Mouse (Mus musculus): ENCODE measurements around the gene Grip2. TPM values are rescaled to one million over a fixed set of nuclear protein-coding genes. Genes with fewer than 3 reads are reported as not detected.

Grip2 gene
- polyA plus RNA-seq, 1 experiment = 20.0 TPM

DNA sequence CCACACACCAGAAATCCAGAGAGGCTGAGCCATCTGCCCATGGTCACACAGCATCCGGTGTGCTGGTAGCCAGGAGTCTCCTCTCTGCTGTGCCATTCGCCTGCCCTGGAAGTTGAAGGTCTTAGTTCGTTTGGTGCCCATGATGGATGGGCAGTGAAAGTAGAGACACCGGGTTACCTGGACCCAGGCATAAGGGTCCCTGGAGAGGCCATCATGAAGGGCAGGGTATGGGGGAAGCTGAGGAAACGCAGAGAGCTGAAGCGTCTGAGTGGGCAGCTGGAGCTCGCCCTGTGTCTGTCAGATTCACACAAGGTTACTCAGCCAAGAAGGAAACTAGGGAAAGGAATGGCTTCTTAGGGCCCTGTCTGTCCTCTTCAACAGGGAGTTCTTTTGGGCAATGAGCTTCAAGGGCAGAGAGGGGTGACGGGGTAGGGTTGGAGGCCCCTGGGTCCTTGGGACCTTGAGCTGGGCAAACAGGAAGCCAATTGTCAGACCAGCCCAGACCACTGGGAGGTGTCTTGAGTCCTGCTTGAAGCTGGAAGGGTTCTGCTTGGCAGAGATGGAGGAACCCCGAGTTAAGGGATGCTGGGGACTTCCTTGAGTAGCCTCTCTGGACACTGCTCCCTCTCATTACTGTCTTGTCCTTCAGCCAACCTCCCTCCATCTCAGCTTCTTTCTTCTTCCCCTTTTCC is 64.9 kb downstream of the Grip2 start:
- Histone ChIP-seq H3K27ac (ENCODE audit: insufficient read depth, low read length) (no peak overlapping the region), H3K4me3 (ENCODE audit: insufficient read depth, low read length) (no peak overlapping the region), H3K4me1 (ENCODE audit: control insufficient read depth, insufficient read depth, low read length) (peaks cover 9% of the 10 kb centered on the region)
- TF ChIP-seq CTCF (IDR thresholded peaks at IDR 0.05; ENCODE audit: extremely low read depth, insufficient read depth, low read length) = peak; percentile 45
- no peak for TF ChIP-seq POLR2A (IDR thresholded peaks at IDR 0.05; ENCODE audit: extremely low read depth, insufficient read depth, low read length)

DNA sequence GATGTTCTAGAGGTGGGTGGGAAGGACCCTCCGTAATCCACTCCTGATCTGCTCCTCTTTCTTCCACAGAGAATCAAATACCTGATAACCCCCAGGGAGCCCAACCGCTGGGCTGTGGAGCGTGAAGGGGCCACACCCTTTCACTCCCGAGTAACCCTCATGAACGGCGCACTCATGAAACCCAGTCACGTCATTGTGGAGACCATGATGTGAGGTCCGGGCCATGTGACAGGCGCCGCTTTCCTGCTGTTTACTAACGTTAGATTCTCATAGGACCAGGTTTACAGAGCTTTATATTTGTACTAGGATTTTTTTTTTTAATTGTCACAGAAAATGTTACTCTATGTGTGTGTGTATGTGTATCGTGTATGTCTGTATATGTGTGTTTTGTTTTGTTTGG is 72.2 kb downstream of the Grip2 start:
- Histone ChIP-seq H3K4me1 (ENCODE audit: control insufficient read depth, insufficient read depth, low read length) (peaks cover 18% of the 10 kb centered on the region), H3K4me3 (ENCODE audit: insufficient read depth, low read length) (no peak overlapping the region), H3K27ac (ENCODE audit: insufficient read depth, low read length) (0 out of 2 replicates have a peak overlapping the region, but pooled peaks have one; percentile 26)
- TF ChIP-seq POLR2A (IDR thresholded peaks at IDR 0.05; ENCODE audit: extremely low read depth, insufficient read depth, low read length) = no peak
- TF ChIP-seq CTCF (IDR thresholded peaks at IDR 0.05; ENCODE audit: extremely low read depth, insufficient read depth, low read length) = no peak

DNA sequence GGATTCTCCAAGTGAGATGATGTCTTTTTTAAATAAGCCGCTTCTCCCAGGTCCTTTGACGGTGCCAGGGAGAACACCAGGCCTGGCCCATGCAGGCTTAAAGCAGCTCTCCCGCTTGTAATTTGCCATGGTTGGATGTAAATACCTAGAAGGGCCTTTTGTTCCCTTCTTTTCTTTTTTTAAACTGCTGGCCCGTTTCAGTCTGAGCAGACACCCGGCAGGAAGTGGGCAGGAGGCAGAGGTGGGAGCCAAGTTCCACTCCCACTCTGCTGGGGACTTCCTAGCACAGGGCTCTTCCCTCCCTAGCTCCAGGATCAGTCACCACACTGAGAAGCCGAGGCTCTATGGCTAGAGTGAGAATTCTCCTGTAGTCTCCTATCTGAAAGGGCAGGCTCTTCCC is 73.0 kb downstream of the Grip2 start:
- peaks cover 18% of the 10 kb centered on the region for H3K4me1 ChIP-seq (ENCODE audit: control insufficient read depth, insufficient read depth, low read length)
- H3K4me3 ChIP-seq (ENCODE audit: insufficient read depth, low read length) = no peak overlapping the region
- H3K27ac ChIP-seq (ENCODE audit: insufficient read depth, low read length) = 0 out of 2 replicates have a peak overlapping the region, but pooled peaks have one; percentile 48
- TF ChIP-seq CTCF (IDR thresholded peaks at IDR 0.05; ENCODE audit: extremely low read depth, insufficient read depth, low read length) (no peak), POLR2A (IDR thresholded peaks at IDR 0.05; ENCODE audit: extremely low read depth, insufficient read depth, low read length) (no peak)

DNA sequence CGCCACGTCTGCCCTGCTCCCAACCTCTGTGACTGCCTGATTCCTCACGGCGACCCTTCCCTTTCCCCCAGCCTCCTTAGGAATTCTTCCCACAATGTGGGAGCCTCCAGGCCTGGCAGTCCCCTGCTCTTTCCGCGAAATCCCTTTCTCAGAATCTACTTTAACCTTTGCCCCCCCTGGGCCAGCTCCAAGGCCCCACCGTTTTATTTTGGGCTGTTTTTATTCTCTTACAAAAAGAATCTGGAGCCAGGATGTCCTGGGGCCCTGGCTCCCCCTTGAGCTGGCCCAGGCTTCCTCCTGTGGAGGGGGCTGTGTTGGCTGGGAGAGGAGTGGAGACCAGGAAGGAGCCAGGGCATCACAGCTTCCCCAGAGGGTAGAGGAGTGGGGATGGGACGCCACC is 74.2 kb downstream of the Grip2 start:
- Histone ChIP-seq H3K4me1 (ENCODE audit: control insufficient read depth, insufficient read depth, low read length) (peaks cover 14% of the 10 kb centered on the region), H3K27ac (ENCODE audit: insufficient read depth, low read length) (peak overlapping the region; percentile 48; the same call in 1 of the 2 replicates), H3K4me3 (ENCODE audit: insufficient read depth, low read length) (no peak overlapping the region)
- no peak for TF ChIP-seq CTCF (IDR thresholded peaks at IDR 0.05; ENCODE audit: extremely low read depth, insufficient read depth, low read length)
- TF ChIP-seq POLR2A (IDR thresholded peaks at IDR 0.05; ENCODE audit: extremely low read depth, insufficient read depth, low read length) = no peak

DNA sequence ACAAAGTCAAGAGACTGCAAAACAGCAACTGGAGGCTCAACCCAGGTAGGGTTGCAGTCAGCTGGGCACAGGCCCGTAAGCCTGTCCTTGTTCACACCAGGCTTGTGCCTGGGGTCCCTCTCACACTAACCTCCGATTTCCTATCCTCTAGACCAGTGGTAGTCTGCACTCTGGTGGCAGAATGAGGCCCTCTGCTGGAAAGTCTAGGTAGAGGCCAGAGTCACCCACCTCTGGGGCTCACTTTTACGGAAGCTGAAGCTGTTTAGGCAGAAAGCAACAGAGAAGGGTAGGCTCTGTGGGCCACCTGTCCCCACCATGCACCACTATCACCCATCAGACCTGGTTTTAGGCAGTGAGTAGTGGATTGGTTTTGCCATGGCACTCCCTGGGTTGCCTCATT is 76.1 kb downstream of the Grip2 start:
- peaks cover 11% of the 10 kb centered on the region for H3K4me1 ChIP-seq (ENCODE audit: control insufficient read depth, insufficient read depth, low read length)
- TF ChIP-seq POLR2A (IDR thresholded peaks at IDR 0.05; ENCODE audit: extremely low read depth, insufficient read depth, low read length) = no peak
- TF ChIP-seq CTCF (IDR thresholded peaks at IDR 0.05; ENCODE audit: extremely low read depth, insufficient read depth, low read length) = peak; percentile 27; the same call in 1 of the 2 replicates
- H3K4me3 ChIP-seq (ENCODE audit: insufficient read depth, low read length) = no peak overlapping the region
- H3K27ac ChIP-seq (ENCODE audit: insufficient read depth, low read length) = no peak overlapping the region

DNA sequence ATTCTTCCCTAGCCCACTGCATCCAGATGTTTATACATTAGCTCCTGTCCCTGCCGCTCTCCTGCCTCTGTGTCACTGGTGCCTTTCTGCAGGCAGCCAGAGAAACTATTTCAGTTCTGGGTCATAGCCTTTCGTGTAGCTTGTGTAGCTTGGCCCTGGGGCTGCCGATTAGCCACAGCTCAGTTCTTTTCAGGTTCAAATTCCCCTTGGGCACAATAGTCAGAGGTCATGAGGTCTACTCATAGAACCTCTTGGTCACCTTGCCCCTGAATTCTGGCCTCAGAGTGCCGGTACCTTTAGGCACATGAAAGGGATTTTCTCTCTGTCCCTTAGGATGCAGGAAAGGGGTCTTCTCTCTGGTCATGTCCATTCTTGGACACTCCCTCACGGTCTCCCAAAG is 80.3 kb downstream of the Grip2 start:
- Histone ChIP-seq H3K4me1 (ENCODE audit: control insufficient read depth, insufficient read depth, low read length) (no peaks in the 10 kb centered on the region), H3K4me3 (ENCODE audit: insufficient read depth, low read length) (no peak overlapping the region), H3K27ac (ENCODE audit: insufficient read depth, low read length) (no peak overlapping the region)
- TF ChIP-seq POLR2A (IDR thresholded peaks at IDR 0.05; ENCODE audit: extremely low read depth, insufficient read depth, low read length) (no peak), CTCF (IDR thresholded peaks at IDR 0.05; ENCODE audit: extremely low read depth, insufficient read depth, low read length) (no peak)

DNA sequence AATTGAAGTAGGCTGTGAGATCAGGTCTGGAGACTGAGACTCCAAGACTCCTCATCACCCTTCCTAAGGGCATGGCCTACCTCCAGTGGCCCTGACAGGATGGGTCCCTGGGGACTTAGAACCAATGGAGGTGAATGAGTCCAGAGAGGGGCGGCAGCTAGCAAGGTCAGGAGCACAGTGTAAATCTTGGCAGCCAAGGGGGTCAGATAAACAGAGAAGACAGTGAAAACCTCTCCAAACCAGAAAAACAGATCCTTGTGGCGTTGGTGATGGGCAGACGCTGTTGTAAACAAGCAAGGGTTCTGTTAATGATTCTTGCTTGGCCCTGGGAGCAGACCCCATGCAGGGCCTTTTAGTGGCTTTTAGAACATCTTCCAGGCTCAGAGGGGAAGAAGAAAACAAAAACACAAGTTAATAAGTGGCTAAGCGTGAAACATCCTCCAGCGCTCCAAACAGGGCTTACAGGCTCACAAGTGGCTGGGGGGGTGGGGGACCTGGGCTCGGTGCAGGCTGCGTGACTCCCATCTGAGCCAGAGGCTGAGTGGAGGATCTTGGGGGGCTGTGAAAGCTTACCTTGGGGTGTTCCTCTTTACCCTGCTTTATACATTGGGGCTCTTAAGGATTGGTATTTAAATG is 81.0 kb downstream of the Grip2 start:
- no peaks in the 10 kb centered on the region for H3K4me1 ChIP-seq (ENCODE audit: control insufficient read depth, insufficient read depth, low read length)
- H3K4me3 ChIP-seq (ENCODE audit: insufficient read depth, low read length) = no peak overlapping the region
- no peak overlapping the region for H3K27ac ChIP-seq (ENCODE audit: insufficient read depth, low read length)
- TF ChIP-seq POLR2A (IDR thresholded peaks at IDR 0.05; ENCODE audit: extremely low read depth, insufficient read depth, low read length) (no peak), CTCF (IDR thresholded peaks at IDR 0.05; ENCODE audit: extremely low read depth, insufficient read depth, low read length) (no peak)

DNA sequence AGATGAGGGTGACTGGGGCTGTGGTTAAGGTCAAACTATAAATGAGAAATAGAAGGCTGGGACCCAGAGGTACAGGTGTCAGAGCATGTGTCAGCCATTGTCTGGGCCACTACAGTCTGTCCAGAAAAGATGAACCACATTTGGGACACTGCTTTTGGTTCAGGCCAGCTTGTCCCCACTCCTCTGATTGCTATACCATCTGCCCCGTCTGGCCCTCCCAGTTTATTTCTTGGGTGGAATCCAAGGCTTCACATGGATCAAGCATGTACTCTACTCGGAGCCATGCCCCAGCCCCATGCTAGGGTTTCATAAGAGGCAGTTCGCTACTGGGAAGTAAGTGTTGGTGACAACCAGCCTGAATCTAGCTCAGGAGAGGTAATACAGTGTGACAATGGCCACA is 81.8 kb downstream of the Grip2 start:
- Histone ChIP-seq H3K4me3 (ENCODE audit: insufficient read depth, low read length) (no peak overlapping the region), H3K4me1 (ENCODE audit: control insufficient read depth, insufficient read depth, low read length) (no peaks in the 10 kb centered on the region), H3K27ac (ENCODE audit: insufficient read depth, low read length) (no peak overlapping the region)
- TF ChIP-seq CTCF (IDR thresholded peaks at IDR 0.05; ENCODE audit: extremely low read depth, insufficient read depth, low read length) = no peak
- TF ChIP-seq POLR2A (IDR thresholded peaks at IDR 0.05; ENCODE audit: extremely low read depth, insufficient read depth, low read length) = no peak

DNA sequence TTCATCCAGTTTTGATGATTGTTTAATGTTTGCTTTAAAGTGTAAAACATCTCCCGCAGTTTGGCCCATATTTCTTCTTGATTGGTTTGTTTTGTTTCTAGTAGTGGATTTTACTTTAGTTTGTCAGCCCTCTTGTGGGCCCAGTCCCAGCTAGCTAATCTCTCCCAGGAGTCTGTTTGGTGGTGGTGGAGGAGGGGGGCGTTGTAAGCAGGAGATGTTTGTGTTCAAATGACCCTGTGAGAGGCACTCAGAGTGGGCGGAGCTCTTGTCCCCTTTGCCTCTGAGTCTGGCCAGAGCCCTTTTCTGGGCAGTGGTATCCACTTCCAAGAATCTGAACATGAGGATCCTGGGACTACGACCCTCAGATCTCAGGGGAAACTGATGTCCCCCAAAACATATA is 83.2 kb downstream of the Grip2 start:
- Histone ChIP-seq H3K4me3 (ENCODE audit: insufficient read depth, low read length) (no peak overlapping the region), H3K27ac (ENCODE audit: insufficient read depth, low read length) (no peak overlapping the region), H3K4me1 (ENCODE audit: control insufficient read depth, insufficient read depth, low read length) (no peaks in the 10 kb centered on the region)
- TF ChIP-seq POLR2A (IDR thresholded peaks at IDR 0.05; ENCODE audit: extremely low read depth, insufficient read depth, low read length) (no peak), CTCF (IDR thresholded peaks at IDR 0.05; ENCODE audit: extremely low read depth, insufficient read depth, low read length) (no peak)

DNA sequence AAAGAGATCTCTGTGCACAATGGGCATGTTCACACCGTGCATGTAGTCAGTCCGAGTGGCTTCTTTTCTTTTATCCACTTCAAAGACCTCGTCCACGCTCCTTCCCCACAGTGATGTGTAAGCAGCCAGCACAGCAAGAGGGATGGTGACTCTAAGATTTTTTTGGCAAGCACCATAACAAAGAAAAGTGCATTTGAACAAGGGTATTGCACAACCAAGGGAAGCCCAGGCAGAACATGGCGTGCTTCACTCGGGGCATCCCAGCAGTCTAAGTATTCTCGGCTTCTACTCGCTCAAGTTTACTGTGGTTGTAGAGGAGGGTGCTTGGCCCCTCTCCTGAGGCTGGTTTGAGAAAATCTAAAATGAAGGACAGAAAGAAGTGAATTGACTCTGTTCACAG is 84.1 kb downstream of the Grip2 start:
- no peaks in the 10 kb centered on the region for H3K4me1 ChIP-seq (ENCODE audit: control insufficient read depth, insufficient read depth, low read length)
- H3K4me3 ChIP-seq (ENCODE audit: insufficient read depth, low read length) = no peak overlapping the region
- H3K27ac ChIP-seq (ENCODE audit: insufficient read depth, low read length) = no peak overlapping the region
- TF ChIP-seq POLR2A (IDR thresholded peaks at IDR 0.05; ENCODE audit: extremely low read depth, insufficient read depth, low read length) = no peak
- TF ChIP-seq CTCF (IDR thresholded peaks at IDR 0.05; ENCODE audit: extremely low read depth, insufficient read depth, low read length) = no peak
